Mouse (Mus musculus): ENCODE data around the gene Fbxw11.

DNA sequence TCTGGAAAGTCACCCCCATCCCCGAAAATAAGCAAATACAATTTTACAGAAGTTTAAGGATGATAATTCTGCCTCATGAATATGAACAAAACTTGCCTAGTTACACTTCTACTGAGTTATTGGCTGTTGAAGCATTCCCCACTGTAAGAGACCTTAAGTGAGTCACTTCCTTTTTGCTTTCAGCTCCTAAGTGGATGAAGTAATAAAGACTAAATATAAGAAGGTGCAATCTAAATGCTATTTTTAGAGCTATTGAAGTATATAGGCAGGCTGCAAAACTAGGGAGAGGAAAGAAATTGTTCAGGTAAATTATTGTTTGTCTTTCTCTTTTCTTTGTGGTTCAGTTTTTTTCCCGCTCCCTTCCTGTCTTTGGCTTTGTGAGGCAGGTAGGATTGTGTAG is 4.7 kb downstream of the Fbxw11 start:
- TF ChIP-seq CTCF (IDR thresholded peaks at IDR 0.05; ENCODE audit: extremely low read depth, insufficient read depth, insufficient read length, insufficient replicate concordance) (no peak), POLR2A (IDR thresholded peaks at IDR 0.05; ENCODE audit: low read depth, low read length) (no peak)
